Mouse (Mus musculus) G1E (cell line): ENCODE measurements at regions not wholly inside any gene's neighbourhood (a gene's known extent, or its start where the extent isn't known, plus 50 kb on each side); places are given as distances from the start of the nearest gene placed in this dataset.

Experiments used
- CTCF ChIP-seq: IDR thresholded peaks from 2 replicates; pipeline ENCODE4 v1.5.1; 2012; ENCODE audit warnings: low read depth, low read length, inconsistent platforms, mixed read lengths
- GATA1 ChIP-seq: IDR thresholded peaks from 2 replicates; pipeline ENCODE4 v1.6.1; 2012; ENCODE audit warnings: borderline replicate concordance, low read length, inconsistent platforms, mixed read lengths
- GATA2 ChIP-seq: IDR thresholded peaks from 2 replicates; pipeline ENCODE4 v1.6.1; 2012; ENCODE audit warnings: low read depth, low read length, inconsistent platforms, borderline replicate concordance
- POLR2AphosphoS5 ChIP-seq: IDR thresholded peaks from 2 replicates; pipeline ENCODE4 v1.6.1; 2012; ENCODE audit warnings: low read depth, low read length, inconsistent platforms; ENCODE audit not compliant: insufficient replicate concordance
- TAL1 ChIP-seq: conservative IDR thresholded peaks from 2 replicates; pipeline ENCODE4 v1.6.1; 2012; ENCODE audit warnings: low read depth, low read length, inconsistent platforms, mixed read lengths

GRCm38 (mm10) chr12:9151001-9151400 lies 121.2 kb downstream of the Ttc32 start:
- TF ChIP-seq CTCF (no peak), GATA1 (no peak), POLR2AphosphoS5 (no peak), TAL1 (no peak), GATA2 (no peak)
